Mouse (Mus musculus): ENCODE results near the gene Gm4131. TPM values are rescaled to one million over a fixed set of nuclear protein-coding genes. Genes with fewer than 3 reads are reported as not detected.

Gene Gm4131
- polyA plus RNA-seq, 1 experiment from 2014 or later: not detected

- Histone ChIP-seq H3K4me1 (replicated peaks; ENCODE audit: control insufficient read depth, insufficient read depth) (no peaks in the 10 kb centered on the region), H3K27ac (replicated peaks) (no peak overlapping the region), H3K4me3 (ENCODE audit: low read depth, low read length) (no peak overlapping the region), H3K9ac (ENCODE audit: low read length) (no peak overlapping the region), H3K4me2 (replicated peaks; ENCODE audit: low read depth) (no peak overlapping the region), H3K9me3 (ENCODE audit: control insufficient read depth, low read length) (no peaks in the 10 kb centered on the region), H3K36me3 (ENCODE audit: control insufficient read depth, insufficient read depth, low read length) (no peaks in the 10 kb centered on the region), H3K27me3 (ENCODE audit: control insufficient read depth, insufficient read depth, low read length) (no peaks in the 10 kb centered on the region)
- 72% methylated on average over 2 of the region's 2 CpGs for WGBS
- DNase-seq (ENCODE audit: low spot score) (no peak), ATAC-seq (ENCODE audit: low FRiP score, low TSS enrichment) (no peak)
- TF ChIP-seq CTCF (IDR thresholded peaks at IDR 0.05; ENCODE audit: low read depth): no peak
- TF ChIP-seq EP300 (optimal IDR thresholded peaks at IDR 0.05): no peak
Measured at GRCm38 (mm10) chr14:62472061-62472460, 94.7 kb downstream of the Gm4131 start.

- H3K4me1 ChIP-seq (replicated peaks; ENCODE audit: control insufficient read depth, insufficient read depth): no peaks in the 10 kb centered on the region
- H3K27me3 ChIP-seq (ENCODE audit: control insufficient read depth, insufficient read depth, low read length): no peaks in the 10 kb centered on the region
- H3K9me3 ChIP-seq (ENCODE audit: control insufficient read depth, low read length): no peaks in the 10 kb centered on the region
- WGBS: 89% methylated on average over 5 of the region's 5 CpGs
- H3K9ac ChIP-seq (ENCODE audit: low read length): no peak overlapping the region
- H3K4me3 ChIP-seq (ENCODE audit: low read depth, low read length): no peak overlapping the region
- TF ChIP-seq CTCF (IDR thresholded peaks at IDR 0.05; ENCODE audit: low read depth) (no peak), EP300 (optimal IDR thresholded peaks at IDR 0.05) (no peak)
- DNase-seq (ENCODE audit: low spot score): no peak
- H3K36me3 ChIP-seq (ENCODE audit: control insufficient read depth, insufficient read depth, low read length): no peaks in the 10 kb centered on the region
- no peak overlapping the region for H3K27ac ChIP-seq (replicated peaks)
- no peak overlapping the region for H3K4me2 ChIP-seq (replicated peaks; ENCODE audit: low read depth)
- ATAC-seq (ENCODE audit: low FRiP score, low TSS enrichment): no peak
Measured at GRCm38 (mm10) chr14:62468753-62469125, 98.0 kb downstream of the Gm4131 start.

GRCm38 (mm10) chr14:62468119-62468752 is 98.5 kb downstream of the Gm4131 start:
- DNase-seq (ENCODE audit: low spot score) (no peak), ATAC-seq (ENCODE audit: low FRiP score, low TSS enrichment) (no peak)
- no peak overlapping the region for H3K9ac ChIP-seq (ENCODE audit: low read length)
- TF ChIP-seq EP300 (optimal IDR thresholded peaks at IDR 0.05) (no peak), CTCF (IDR thresholded peaks at IDR 0.05; ENCODE audit: low read depth) (no peak)
- H3K36me3 ChIP-seq (ENCODE audit: control insufficient read depth, insufficient read depth, low read length): no peaks in the 10 kb centered on the region
- no peaks in the 10 kb centered on the region for H3K4me1 ChIP-seq (replicated peaks; ENCODE audit: control insufficient read depth, insufficient read depth)
- H3K27ac ChIP-seq (replicated peaks): no peak overlapping the region
- no peaks in the 10 kb centered on the region for H3K27me3 ChIP-seq (ENCODE audit: control insufficient read depth, insufficient read depth, low read length)
- H3K9me3 ChIP-seq (ENCODE audit: control insufficient read depth, low read length): no peaks in the 10 kb centered on the region
- no peak overlapping the region for H3K4me2 ChIP-seq (replicated peaks; ENCODE audit: low read depth)
- no peak overlapping the region for H3K4me3 ChIP-seq (ENCODE audit: low read depth, low read length)
- WGBS: 69% methylated on average over 6 of the region's 6 CpGs

GRCm38 (mm10) chr14:62464966-62465365 is 101.8 kb downstream of the Gm4131 start:
- no peak overlapping the region for H3K9ac ChIP-seq (ENCODE audit: low read length)
- TF ChIP-seq CTCF (IDR thresholded peaks at IDR 0.05; ENCODE audit: low read depth): no peak
- TF ChIP-seq EP300 (optimal IDR thresholded peaks at IDR 0.05): no peak
- no peaks in the 10 kb centered on the region for H3K4me1 ChIP-seq (replicated peaks; ENCODE audit: control insufficient read depth, insufficient read depth)
- H3K9me3 ChIP-seq (ENCODE audit: control insufficient read depth, low read length): no peaks in the 10 kb centered on the region
- no peak overlapping the region for H3K4me3 ChIP-seq (ENCODE audit: low read depth, low read length)
- no peaks in the 10 kb centered on the region for H3K27me3 ChIP-seq (ENCODE audit: control insufficient read depth, insufficient read depth, low read length)
- DNase-seq (ENCODE audit: low spot score) (no peak), ATAC-seq (ENCODE audit: low FRiP score, low TSS enrichment) (no peak)
- no peak overlapping the region for H3K27ac ChIP-seq (replicated peaks)
- no peak overlapping the region for H3K4me2 ChIP-seq (replicated peaks; ENCODE audit: low read depth)
- 23% methylated on average over 9 of the region's 9 CpGs for WGBS
- no peaks in the 10 kb centered on the region for H3K36me3 ChIP-seq (ENCODE audit: control insufficient read depth, insufficient read depth, low read length)

- ATAC-seq (ENCODE audit: low FRiP score, low TSS enrichment) (no peak), DNase-seq (ENCODE audit: low spot score) (no peak)
- Histone ChIP-seq H3K36me3 (ENCODE audit: control insufficient read depth, insufficient read depth, low read length) (no peaks in the 10 kb centered on the region), H3K4me2 (replicated peaks; ENCODE audit: low read depth) (no peak overlapping the region), H3K27ac (replicated peaks) (no peak overlapping the region), H3K9ac (ENCODE audit: low read length) (no peak overlapping the region), H3K27me3 (ENCODE audit: control insufficient read depth, insufficient read depth, low read length) (no peaks in the 10 kb centered on the region), H3K4me1 (replicated peaks; ENCODE audit: control insufficient read depth, insufficient read depth) (no peaks in the 10 kb centered on the region), H3K9me3 (ENCODE audit: control insufficient read depth, low read length) (no peaks in the 10 kb centered on the region), H3K4me3 (ENCODE audit: low read depth, low read length) (no peak overlapping the region)
- 54% methylated on average over 11 of the region's 11 CpGs for WGBS
- no peak for TF ChIP-seq EP300 (optimal IDR thresholded peaks at IDR 0.05)
- TF ChIP-seq CTCF (IDR thresholded peaks at IDR 0.05; ENCODE audit: low read depth): peak; percentile 57
Measured at GRCm38 (mm10) chr14:62459541-62459940, 107.2 kb downstream of the Gm4131 start.

- TF ChIP-seq EP300 (optimal IDR thresholded peaks at IDR 0.05): no peak
- TF ChIP-seq CTCF (IDR thresholded peaks at IDR 0.05; ENCODE audit: low read depth): peak; percentile 95
Measured at GRCm38 (mm10) chr14:62457420-62458181, 109.1 kb downstream of the Gm4131 start.

More at GRCm38 (mm10) chr14:62457420-62458181, 109.1 kb downstream of the Gm4131 start:
- H3K36me3 ChIP-seq (ENCODE audit: control insufficient read depth, insufficient read depth, low read length): no peaks in the 10 kb centered on the region
- DNase-seq (ENCODE audit: low spot score) (peak; percentile 83), ATAC-seq (ENCODE audit: low FRiP score, low TSS enrichment) (peak; percentile 77; the same call in 1 of the 2 replicates)
- H3K9ac ChIP-seq (ENCODE audit: low read length): no peak overlapping the region
- H3K9me3 ChIP-seq (ENCODE audit: control insufficient read depth, low read length): no peaks in the 10 kb centered on the region
- H3K27ac ChIP-seq (replicated peaks): no peak overlapping the region
- no peak overlapping the region; the same call in 1 of the 2 replicates for H3K4me2 ChIP-seq (replicated peaks; ENCODE audit: low read depth)
- WGBS: 16% methylated on average over 22 of the region's 22 CpGs
- no peaks in the 10 kb centered on the region for H3K4me1 ChIP-seq (replicated peaks; ENCODE audit: control insufficient read depth, insufficient read depth)
- no peak overlapping the region; the same call in 1 of the 2 replicates for H3K4me3 ChIP-seq (ENCODE audit: low read depth, low read length)
- no peaks in the 10 kb centered on the region for H3K27me3 ChIP-seq (ENCODE audit: control insufficient read depth, insufficient read depth, low read length)

Data from stomach, postnatal 0 days (tissue).